Mouse (Mus musculus) ovary, adult 18-20 months (tissue): ENCODE data around the gene Trabd2b.

ENCODE experiments used
- DNase-seq: peaks from one replicate; pipeline ENCODE4 v3.0.0; 2022; ENCODE audit warnings: low spot score, mixed read lengths

The Trabd2b gene

DNA sequence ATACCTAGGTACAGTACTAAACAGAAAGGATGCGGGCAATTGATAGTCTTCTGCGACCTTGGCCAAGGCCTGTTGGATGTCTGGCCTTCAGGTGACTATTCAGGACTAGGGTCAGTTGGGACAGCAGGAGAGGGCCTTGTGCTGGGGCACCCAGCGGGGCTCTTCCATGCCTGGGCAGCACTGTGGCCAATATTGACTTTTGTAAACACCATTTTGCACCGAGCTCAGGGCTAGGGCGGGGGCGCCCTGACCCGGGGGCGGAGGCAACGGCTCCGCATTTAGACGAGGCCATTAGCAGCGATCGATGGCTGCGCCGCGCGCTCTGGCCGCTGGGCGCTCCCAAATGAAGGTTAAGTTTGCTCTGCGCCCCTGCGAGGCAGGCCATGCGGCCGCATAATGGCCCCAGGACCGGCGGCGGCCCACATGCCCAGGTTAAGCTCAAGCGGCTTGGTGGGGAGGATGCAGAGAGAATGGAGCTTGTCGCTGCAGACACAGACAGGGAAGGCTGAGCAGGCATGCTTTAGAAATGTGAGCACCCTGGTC is 242.1 kb downstream of the Trabd2b start:
- no peak for DNase-seq

DNA sequence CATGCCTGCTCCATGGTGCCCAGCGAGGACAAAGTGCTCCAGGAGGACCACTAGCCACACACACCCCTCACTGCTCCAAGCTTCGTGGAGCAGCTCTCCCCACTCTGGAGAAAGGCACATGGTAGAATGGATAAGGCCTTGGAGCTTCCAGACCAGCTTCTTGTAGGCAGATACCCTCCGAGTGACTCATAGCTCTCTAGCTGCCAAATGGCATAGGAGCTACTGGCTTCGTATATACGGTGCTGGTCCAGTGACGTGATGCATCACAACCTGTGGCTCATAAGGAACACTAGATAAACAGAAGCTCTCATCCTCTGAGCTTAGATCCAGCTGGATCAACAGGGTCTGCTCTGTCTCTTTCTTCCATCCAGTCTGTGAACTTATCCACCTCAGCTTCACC is 244.0 kb downstream of the Trabd2b start:
- no peak for DNase-seq

DNA sequence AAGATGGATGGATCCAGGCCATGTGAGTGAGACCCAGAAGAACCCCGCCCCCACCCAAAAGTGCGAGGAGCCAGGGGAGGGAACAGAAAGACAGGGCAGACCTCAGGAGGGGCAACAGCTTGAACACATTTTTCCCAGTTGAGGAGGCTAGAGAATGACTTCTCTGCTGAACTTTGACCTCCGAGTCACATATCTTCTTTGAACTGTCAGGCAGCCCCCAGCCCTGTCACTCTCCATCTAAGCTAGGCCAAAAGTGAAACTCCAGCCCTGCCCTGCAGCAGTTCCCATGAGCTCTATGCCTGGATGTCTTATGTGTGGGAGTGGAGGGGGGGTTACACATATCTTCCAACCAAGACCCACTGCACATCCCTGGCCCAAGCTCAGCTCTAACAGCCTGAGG is 244.5 kb downstream of the Trabd2b start:
- DNase-seq, result no peak

DNA sequence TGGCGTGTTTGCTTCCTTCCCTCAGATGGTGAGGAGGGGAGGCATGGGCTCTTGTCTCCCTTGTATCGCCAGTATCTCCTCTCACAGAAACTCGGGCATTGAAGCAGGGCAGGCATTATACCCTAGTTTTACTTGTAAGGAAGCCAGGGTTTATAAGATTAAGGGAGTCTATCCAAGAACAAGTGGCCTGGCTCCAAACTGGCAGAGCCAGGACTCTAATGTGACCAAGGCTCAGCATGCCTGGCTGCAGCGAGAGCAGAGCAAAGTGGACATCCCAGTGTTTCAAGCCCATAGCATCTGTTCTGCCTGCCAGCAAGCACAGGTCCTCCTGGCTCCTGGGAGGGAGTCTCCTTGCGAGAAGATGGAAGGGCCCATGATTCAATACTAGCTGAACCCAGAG is 245.1 kb downstream of the Trabd2b start:
- no peak for DNase-seq

DNA sequence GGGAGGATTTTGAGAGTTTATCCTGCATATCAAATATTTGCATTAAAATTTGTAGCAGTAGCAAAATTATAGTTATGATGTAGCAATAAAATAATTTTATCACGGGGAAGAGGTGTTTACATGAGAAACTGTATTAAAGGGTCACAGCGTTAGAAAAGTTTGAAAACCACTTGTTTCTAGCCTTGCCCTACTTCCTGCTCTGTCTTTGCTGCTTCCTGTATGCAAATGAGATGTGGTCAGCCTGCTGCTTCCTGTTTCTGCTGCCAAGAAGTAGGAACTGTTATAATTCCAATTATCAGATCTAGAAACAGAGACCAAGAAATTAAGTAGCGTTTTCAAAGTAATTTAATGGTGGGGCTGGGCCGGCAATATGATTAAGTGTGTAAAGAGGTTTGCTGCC is 245.9 kb downstream of the Trabd2b start:
- no peak for DNase-seq

DNA sequence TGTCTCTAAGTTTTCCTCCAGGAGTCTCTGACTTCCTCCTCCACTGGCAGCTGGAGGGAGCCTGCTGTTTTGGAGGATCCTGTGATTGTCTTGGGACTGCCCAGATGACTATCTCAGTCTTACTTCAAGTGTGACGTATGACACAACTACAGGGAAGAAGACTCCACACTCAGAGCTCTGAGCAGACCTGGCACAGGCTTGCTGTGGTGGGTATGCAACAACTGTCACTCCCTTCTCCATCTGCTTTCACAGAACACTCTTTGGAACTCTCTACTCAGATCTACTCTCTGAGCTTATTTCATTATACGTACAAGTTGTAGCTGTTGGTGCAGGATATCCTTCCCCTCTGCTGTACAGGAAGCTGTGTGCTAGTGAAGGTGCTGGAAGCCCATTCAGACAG is 251.4 kb downstream of the Trabd2b start:
- no peak for DNase-seq

DNA sequence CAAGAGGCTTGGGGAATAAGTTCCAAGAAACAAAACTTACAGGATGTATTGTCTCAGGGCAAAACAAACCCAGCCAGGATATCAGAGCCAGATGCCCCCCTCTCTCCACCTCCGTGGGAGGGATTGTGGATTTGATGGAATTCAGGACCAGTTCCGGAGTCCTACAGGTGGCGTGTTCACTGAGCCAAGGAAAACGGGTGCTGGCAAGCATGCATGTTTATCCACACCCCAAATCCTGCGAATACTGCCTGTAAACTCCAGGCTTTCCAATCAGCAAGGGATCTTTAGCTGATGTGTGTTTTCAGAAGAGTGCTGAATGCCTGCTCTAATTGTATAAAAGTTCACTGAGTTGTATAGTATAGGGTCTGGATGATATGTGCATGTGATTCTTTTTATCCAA is 253.4 kb downstream of the Trabd2b start:
- DNase-seq, result no peak

DNA sequence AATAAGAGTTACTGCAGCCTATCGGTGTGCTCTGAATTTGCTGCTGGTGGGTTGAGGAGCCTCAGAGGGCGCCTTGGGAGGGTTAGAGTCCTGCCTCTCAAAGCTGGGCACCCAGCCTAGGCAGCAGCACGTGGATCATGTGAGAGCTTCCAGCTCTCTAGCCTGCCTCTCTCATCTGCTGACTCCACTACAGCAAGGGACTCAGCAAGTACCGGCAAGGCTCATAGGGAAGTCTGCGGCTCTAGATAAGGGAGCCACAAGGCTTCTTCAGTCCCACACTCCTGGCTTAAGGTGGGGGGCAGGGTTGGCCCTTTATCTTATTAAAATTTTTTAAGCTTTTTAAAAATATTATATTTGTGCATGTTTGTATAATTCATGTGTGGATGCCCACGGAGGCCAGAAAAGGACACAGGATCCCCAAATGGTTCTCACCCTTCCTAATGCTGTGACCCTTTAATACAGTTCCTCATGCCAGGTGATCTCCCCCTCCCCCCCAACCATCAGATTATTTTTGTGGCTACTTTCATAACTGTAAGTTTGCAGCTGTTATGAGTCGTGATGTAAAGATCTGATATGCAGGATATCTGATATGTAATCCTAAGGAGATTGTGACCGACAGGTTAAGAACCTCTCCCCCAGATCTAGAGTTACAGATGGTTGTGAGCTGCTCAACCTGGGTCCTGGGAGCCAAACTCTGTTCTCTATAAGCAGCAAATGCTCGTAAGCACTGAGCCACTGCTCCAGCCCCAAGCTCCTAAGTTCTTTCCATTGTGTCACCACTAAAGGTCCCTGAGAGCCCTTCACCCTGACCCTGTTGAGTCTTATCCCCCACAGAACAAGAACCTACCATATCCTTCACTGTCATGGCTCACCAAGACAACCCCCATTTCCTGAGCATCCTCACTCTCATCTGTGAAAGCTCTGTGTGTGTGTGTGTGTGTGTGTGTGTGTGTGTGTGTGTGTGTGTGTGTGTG is 257.8 kb downstream of the Trabd2b start:
- no peak for DNase-seq
